In genomic region chr7:125708100-125708499, GRCm38 (mm10) we compare ENCODE assay signal across 8 mouse cellular contexts. TPM values are rescaled to one million over a fixed set of nuclear protein-coding genes. Genes with fewer than 3 reads are reported as not detected.
A peak's percentile ranks its signal among the peaks of the same experiment; 100 is the strongest.
DNase-seq lines count a peak whose midpoint lies in the region; ATAC-seq and TF ChIP-seq lines count a peak whose summit lies in the region.

No protein-coding gene starts in this region.

- no peak for TF ChIP-seq EP300 in MEL (IDR thresholded peaks at IDR 0.05; ENCODE audit: low read depth in 1 of 2, low read length in 2 of 2)

- H3K27me3 ChIP-seq in heart, embryonic 15.5 days: no peaks in the 10 kb centered on the region
- no peaks in the 10 kb centered on the region for H3K27me3 ChIP-seq in MEL (ENCODE audit: control insufficient read depth in 1 of 2, insufficient read depth in 2 of 2, low read length in 2 of 2)
- H3K27me3 ChIP-seq in hindbrain, embryonic 10.5 days (ENCODE audit: insufficient read depth, poor library complexity, severe bottlenecking): no peaks in the 10 kb centered on the region
- no peaks in the 10 kb centered on the region for H3K27me3 ChIP-seq in midbrain, embryonic 12.5 days

- H3K79me2 ChIP-seq in MEL (ENCODE audit: control insufficient read depth, insufficient read depth, low read length, poor library complexity): peaks cover 28% of the 10 kb centered on the region

- WGBS in heart, embryonic 15.5 days: 1% methylated on average over 15 of the region's 15 CpGs
- WGBS in hindbrain, embryonic 10.5 days: 2% methylated on average over 15 of the region's 15 CpGs
- WGBS in midbrain, embryonic 12.5 days: under 1% methylated on average over 15 of the region's 15 CpGs

- no peak for DNase-seq in heart, postnatal 10 days
- no peak for DNase-seq in MEL (ENCODE audit: low read depth, low spot score)
- no peak for DNase-seq in hindbrain, embryonic 10.5 days (ENCODE audit: low spot score)
- DNase-seq in cerebellum, postnatal 36 days: no peak
- no peak for DNase-seq in thymus, postnatal 10 days (ENCODE audit: low spot score in 2 of 2)
- DNase-seq in adrenal gland, adult 18-20 months (ENCODE audit: low spot score in 2 of 2): no peak

- no peak for TF ChIP-seq POLR2A in MEL (IDR thresholded peaks at IDR 0.05; ENCODE audit: control insufficient read depth in 1 of 2, insufficient read depth in 1 of 2, low read depth in 1 of 2, low read length in 2 of 2, poor library complexity in 1 of 2)

- no peak for TF ChIP-seq CTCF in MEL (IDR thresholded peaks at IDR 0.05 in 2 of 3, conservative IDR thresholded peaks at IDR 0.05 in 1 of 3; ENCODE audit: control insufficient read depth in 1 of 3, insufficient read depth in 1 of 3, low read depth in 2 of 3, low read length in 3 of 3, poor library complexity in 1 of 3, severe bottlenecking in 1 of 3)

- H3K9ac ChIP-seq in heart, embryonic 15.5 days: peak overlapping the region; percentile 69
- H3K9ac ChIP-seq in MEL (ENCODE audit: control insufficient read depth, low read depth, low read length, poor library complexity, severe bottlenecking): peak overlapping the region; percentile 85
- H3K9ac ChIP-seq in midbrain, embryonic 12.5 days (replicated peaks): peak overlapping the region; percentile 88

- H3K4me3 ChIP-seq in heart, embryonic 15.5 days: peak overlapping the region; percentile 71
- peak overlapping the region; percentile 88 to 92 for H3K4me3 ChIP-seq in MEL (ENCODE audit: control insufficient read depth in 1 of 2, insufficient read depth in 1 of 2, low read depth in 2 of 2, low read length in 2 of 2)
- H3K4me3 ChIP-seq in hindbrain, embryonic 10.5 days: peak overlapping the region; percentile 88
- H3K4me3 ChIP-seq in midbrain, embryonic 12.5 days: peak overlapping the region; percentile 75

- ATAC-seq in heart, embryonic 15.5 days (replicated peaks; ENCODE audit: insufficient number of reproducible peaks, insufficient read depth, low FRiP score, low read depth): no peak
- no peak for ATAC-seq in midbrain, embryonic 12.5 days (ENCODE audit: low FRiP score, low read depth)

- peak overlapping the region; percentile 92 for H3K27ac ChIP-seq in heart, embryonic 15.5 days
- no peak overlapping the region for H3K27ac ChIP-seq in MEL (ENCODE audit: control insufficient read depth, low read depth, low read length)
- peak overlapping the region; percentile 96 for H3K27ac ChIP-seq in hindbrain, embryonic 10.5 days
- peak overlapping the region; percentile 27; the same call in 1 of the 2 replicates for H3K27ac ChIP-seq in midbrain, embryonic 12.5 days (replicated peaks)

- H3K4me2 ChIP-seq in heart, embryonic 15.5 days: peak overlapping the region; percentile 66
- peak overlapping the region; percentile 77 for H3K4me2 ChIP-seq in midbrain, embryonic 12.5 days (replicated peaks)

- intact Hi-C loops in heart, postnatal 10 days (cut with DNase I): no loop called here

- H3K9me3 ChIP-seq in heart, embryonic 15.5 days (replicated peaks): no peaks in the 10 kb centered on the region
- H3K9me3 ChIP-seq in MEL (replicated peaks; ENCODE audit: insufficient read depth, low read length): no peaks in the 10 kb centered on the region
- no peaks in the 10 kb centered on the region for H3K9me3 ChIP-seq in hindbrain, embryonic 10.5 days
- no peaks in the 10 kb centered on the region for H3K9me3 ChIP-seq in midbrain, embryonic 12.5 days

- no peak for TF ChIP-seq RAD21 in MEL (IDR thresholded peaks at IDR 0.05; ENCODE audit: low read depth, low read length)

- peaks cover 37% of the 10 kb centered on the region for H3K4me1 ChIP-seq in heart, embryonic 15.5 days (replicated peaks)
- H3K4me1 ChIP-seq in MEL (ENCODE audit: control insufficient read depth in 1 of 2, insufficient read depth in 2 of 2, low read length in 2 of 2): peaks cover 2 to 26% of the 10 kb centered on the region in 2 experiments; a peak in 3 of 4 replicates
- H3K4me1 ChIP-seq in hindbrain, embryonic 10.5 days (replicated peaks): peaks cover 36% of the 10 kb centered on the region
- H3K4me1 ChIP-seq in midbrain, embryonic 12.5 days: peaks cover 28% of the 10 kb centered on the region

- H3K36me3 ChIP-seq in heart, embryonic 15.5 days: peaks cover 12% of the 10 kb centered on the region
- H3K36me3 ChIP-seq in MEL (ENCODE audit: control insufficient read depth in 1 of 2, insufficient read depth in 2 of 2, low read length in 2 of 2): peaks cover 2 to 26% of the 10 kb centered on the region in 2 experiments
- peaks cover 33% of the 10 kb centered on the region for H3K36me3 ChIP-seq in hindbrain, embryonic 10.5 days
- H3K36me3 ChIP-seq in midbrain, embryonic 12.5 days: peaks cover 17% of the 10 kb centered on the region

TF ChIP-seq in MEL, 35 proteins besides CTCF, POLR2A, EP300 and RAD21:
- TF ChIP-seq MAFK (IDR thresholded peaks at IDR 0.05; ENCODE audit: borderline replicate concordance, low read depth, low read length): no peak
- no peak for TF ChIP-seq MXI1 (IDR thresholded peaks at IDR 0.05; ENCODE audit: low read depth, low read length)
- TF ChIP-seq USF1 (IDR thresholded peaks at IDR 0.05; ENCODE audit: low read depth, low read length): no peak
- TF ChIP-seq POLR2AphosphoS2 (IDR thresholded peaks at IDR 0.05; ENCODE audit: low read length): no peak
- TF ChIP-seq MEF2A (IDR thresholded peaks at IDR 0.05; ENCODE audit: extremely low read depth, insufficient replicate concordance, low read depth, low read length, poor library complexity, severe bottlenecking): no peak
- no peak for TF ChIP-seq GABPA (IDR thresholded peaks at IDR 0.05; ENCODE audit: low read depth, low read length)
- TF ChIP-seq KAT2A (conservative IDR thresholded peaks at IDR 0.05; ENCODE audit: low read depth, low read length): no peak
- no peak for TF ChIP-seq MYC (IDR thresholded peaks at IDR 0.05; ENCODE audit: low read depth, low read length)
- no peak for TF ChIP-seq TAL1 (IDR thresholded peaks at IDR 0.05; ENCODE audit: low read length)
- TF ChIP-seq MAZ (IDR thresholded peaks at IDR 0.05; ENCODE audit: low read depth, low read length): no peak
- TF ChIP-seq GATA1 (IDR thresholded peaks at IDR 0.05; ENCODE audit: low read depth, low read length): no peak
- TF ChIP-seq POLR2AphosphoS5 (IDR thresholded peaks at IDR 0.05; ENCODE audit: borderline replicate concordance, low read depth, low read length): no peak
- no peak for TF ChIP-seq UBTF (IDR thresholded peaks at IDR 0.05; ENCODE audit: borderline replicate concordance, insufficient read depth, low read depth, low read length)

RNA-seq across cellular contexts. Expression of gene D430042O09Rik, which starts 0.4 kb away (rescaled TPM):
- 6.2 and 8.0 TPM in 2 replicates for polyA plus RNA-seq in heart, embryonic 15.5 days (2015; fragmentation: Nextera tagmentation; extraction: Ambion mirVana)
- total RNA-seq in heart, postnatal 10 days (2021): 10 to 100 TPM; 14.7 to 17.3 TPM
- 6.2 and 6.9 TPM in 2 replicates for total RNA-seq in MEL (2012; rRNA removed)
- polyA plus RNA-seq in MEL (2012; ENCODE audit: insufficient read depth in 1 of 2, insufficient read length in 2 of 2, low read depth in 1 of 2, low replicate concordance in 2 of 2, missing spikeins in 1 of 2): 10 to 100 TPM in 1 of 2 experiments, not detected in 1; 12.8 TPM
- 10.2 and 11.8 TPM in 2 replicates for polyA plus RNA-seq in hindbrain, embryonic 10.5 days (2016; fragmentation: Nextera tagmentation; extraction: Ambion mirVana)
- 10.1 and 10.2 TPM in 2 replicates for polyA plus RNA-seq in midbrain, embryonic 12.5 days (2016; fragmentation: Nextera tagmentation; extraction: Ambion mirVana)
- 10 to 100 TPM; 18.1 to 25.4 TPM for total RNA-seq in adrenal gland, adult 18-20 months (2021)

RNA-seq across cellular contexts. Expression of gene Gtf3c1, which starts 0.5 kb away (rescaled TPM):
- polyA plus RNA-seq in heart, embryonic 15.5 days (2015; fragmentation: Nextera tagmentation; extraction: Ambion mirVana): 23.9 and 30.2 TPM in 2 replicates
- 10 to 100 TPM; 73.5 to 87.1 TPM for total RNA-seq in heart, postnatal 10 days (2021)
- total RNA-seq in MEL (2012; rRNA removed): 23.7 and 24.4 TPM in 2 replicates
- polyA plus RNA-seq in MEL (2012; ENCODE audit: insufficient read depth in 1 of 2, insufficient read length in 2 of 2, low read depth in 1 of 2, low replicate concordance in 2 of 2, missing spikeins in 1 of 2): 10 to 100 TPM in 1 of 2 experiments, not detected in 1; 36.1 TPM
- polyA plus RNA-seq in hindbrain, embryonic 10.5 days (2016; fragmentation: Nextera tagmentation; extraction: Ambion mirVana): 44.0 and 45.1 TPM in 2 replicates
- polyA plus RNA-seq in midbrain, embryonic 12.5 days (2016; fragmentation: Nextera tagmentation; extraction: Ambion mirVana): 50.6 and 53.5 TPM in 2 replicates
- total RNA-seq in adrenal gland, adult 18-20 months (2021): 10 to 100 TPM; 51.1 to 67.4 TPM
